Comparison of ENCODE assay signal across 22 mouse cellular contexts in the genomic region with DNA sequence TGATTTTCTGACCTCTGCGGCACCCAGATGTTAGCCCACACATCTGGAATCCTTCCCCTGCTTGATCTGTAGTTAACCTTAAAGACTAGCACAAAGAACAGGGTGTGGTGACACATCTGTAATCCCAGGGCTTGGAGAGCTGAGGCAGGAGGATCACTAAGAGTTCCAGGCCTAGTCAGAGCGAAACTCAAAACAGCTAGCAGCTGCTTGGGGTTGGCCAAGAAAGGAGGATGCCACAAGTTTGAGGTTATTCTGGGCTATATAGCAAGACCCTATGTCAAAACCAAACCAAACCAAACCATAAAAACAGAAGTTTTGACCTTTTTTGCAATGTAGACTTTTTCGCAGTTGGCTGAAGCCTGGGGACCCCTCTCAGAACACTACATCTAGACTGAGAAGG. TPM values are rescaled to one million over a fixed set of nuclear protein-coding genes. Genes with fewer than 3 reads are reported as not detected.
DNase-seq lines count a peak whose midpoint lies in the region; TF ChIP-seq lines count a peak whose summit lies in the region.
"Had no signal": no experiment of that assay in that cellular context is flagged by ENCODE, and none has a peak within 500 bp of the region (broad histone marks: within the 10 kb centered on the region; RNA-seq: fewer than 3 reads in every experiment).

No protein-coding gene starts in this region.

- in situ Hi-C loops in CH12.LX (cut with MboI; ENCODE audit: low pct_ligation_motif_present, low pct_unique_long_range_greater_than_20kb, low sequenced_read_pairs) = no loop called here

- H3K4me1 ChIP-seq in CH12.LX (ENCODE audit: control insufficient read depth in 1 of 2, insufficient read depth in 2 of 2) = peaks cover 20 to 49% of the 10 kb centered on the region in 2 experiments
- H3K4me1 ChIP-seq in hindbrain, embryonic 10.5 days (replicated peaks) = peaks cover 28% of the 10 kb centered on the region; the same call in 1 of the 2 replicates
- H3K4me1 ChIP-seq: forebrain, embryonic 12.5 days had no signal

- peak overlapping the region; percentile 61 for H3K27ac ChIP-seq in CH12.LX (ENCODE audit: insufficient read depth, low read depth)
- H3K27ac ChIP-seq in hindbrain, embryonic 10.5 days = no peak overlapping the region
- H3K27ac ChIP-seq: embryonic facial prominence, embryonic 10.5 days; hindbrain, embryonic 13.5 days had no signal

- WGBS in hindbrain, embryonic 10.5 days = 95% methylated on average over 3 of the region's 3 CpGs

- TF ChIP-seq POLR2A in CH12.LX (IDR thresholded peaks at IDR 0.05; ENCODE audit: low read depth, low read length) = no peak

- TF ChIP-seq EP300 in CH12.LX (IDR thresholded peaks at IDR 0.05; ENCODE audit: low read length) = peak; percentile 95

- DNase-seq in A20 (ENCODE audit: low read depth, low spot score) (peak; percentile 14), CH12.LX (ENCODE audit: extremely low read depth) (peak; percentile 82), R1 (ENCODE audit: low read depth, low spot score) (peak; percentile 10)
- no peak for DNase-seq in natural killer cell, adult 2 months (ENCODE audit: low spot score in 2 of 2)
- no peak for DNase-seq in ovary, postnatal 36 days (ENCODE audit: low spot score)
- DNase-seq in hindbrain, embryonic 10.5 days (ENCODE audit: low spot score) = no peak
- DNase-seq: adrenal gland, adult 8-10 months; adrenal gland, postnatal 25 days; cerebellum, adult 8-10 months; embryo, embryonic 11 days; gastrocnemius, postnatal 25 days; heart, adult 18-20 months; heart, postnatal 14 days had no signal

- H3K27me3 ChIP-seq in CH12.LX (replicated peaks) = no peaks in the 10 kb centered on the region
- H3K27me3 ChIP-seq in hindbrain, embryonic 10.5 days (ENCODE audit: insufficient read depth, poor library complexity, severe bottlenecking) = no peaks in the 10 kb centered on the region
- H3K27me3 ChIP-seq: embryonic facial prominence, embryonic 13.5 days; forebrain, embryonic 12.5 days; forebrain, embryonic 15.5 days; heart, embryonic 12.5 days; hindbrain, embryonic 13.5 days had no signal

- H3K9me3 ChIP-seq in CH12.LX (replicated peaks; ENCODE audit: low read length) = no peaks in the 10 kb centered on the region
- no peaks in the 10 kb centered on the region for H3K9me3 ChIP-seq in hindbrain, embryonic 10.5 days
- H3K9me3 ChIP-seq: embryonic facial prominence, embryonic 10.5 days; embryonic facial prominence, embryonic 13.5 days; forebrain, embryonic 12.5 days; forebrain, embryonic 15.5 days; heart, embryonic 12.5 days; hindbrain, embryonic 13.5 days had no signal

- no peaks in the 10 kb centered on the region for H3K36me3 ChIP-seq in CH12.LX (replicated peaks in 1 of 2; ENCODE audit: control insufficient read depth in 1 of 2, insufficient read depth in 1 of 2, low read length in 1 of 2)
- no peaks in the 10 kb centered on the region for H3K36me3 ChIP-seq in hindbrain, embryonic 10.5 days
- H3K36me3 ChIP-seq: embryonic facial prominence, embryonic 10.5 days; embryonic facial prominence, embryonic 13.5 days; forebrain, embryonic 12.5 days; forebrain, embryonic 15.5 days; heart, embryonic 12.5 days; hindbrain, embryonic 13.5 days had no signal

- peak overlapping the region; percentile 64 for H3K4me2 ChIP-seq in CH12.LX (ENCODE audit: insufficient read depth, low read depth, poor library complexity, severe bottlenecking)
- H3K4me2 ChIP-seq: embryonic facial prominence, embryonic 13.5 days; forebrain, embryonic 12.5 days; forebrain, embryonic 15.5 days; heart, embryonic 12.5 days; hindbrain, embryonic 13.5 days had no signal

- H3K9ac ChIP-seq in CH12.LX (ENCODE audit: insufficient read depth, low read depth) = no peak overlapping the region
- H3K9ac ChIP-seq: embryonic facial prominence, embryonic 13.5 days; forebrain, embryonic 12.5 days; forebrain, embryonic 15.5 days; heart, embryonic 12.5 days; hindbrain, embryonic 13.5 days had no signal

- dilution Hi-C loops in CH12.LX (cut with MboI; ENCODE audit: extremely low pct_ligation_motif_present, extremely low pct_unique_long_range_greater_than_20kb, low sequenced_read_pairs) = no loop called here

- no peak for TF ChIP-seq CTCF in CH12.LX (conservative IDR thresholded peaks at IDR 0.05 in 1 of 2, IDR thresholded peaks at IDR 0.05 in 1 of 2; ENCODE audit: low read depth in 2 of 2, low read length in 2 of 2)

- H3K4me3 ChIP-seq in CH12.LX (replicated peaks in 1 of 3; ENCODE audit: low read depth in 2 of 3, low read length in 2 of 3, poor library complexity in 1 of 3) = no peak overlapping the region
- H3K4me3 ChIP-seq in hindbrain, embryonic 10.5 days = no peak overlapping the region
- H3K4me3 ChIP-seq: embryonic facial prominence, embryonic 10.5 days; embryonic facial prominence, embryonic 13.5 days; erythroblast, embryonic 14.5 days; forebrain, embryonic 12.5 days; forebrain, embryonic 15.5 days; heart, embryonic 12.5 days; hindbrain, embryonic 13.5 days had no signal

- TF ChIP-seq RAD21 in CH12.LX (IDR thresholded peaks at IDR 0.05; ENCODE audit: low read depth, low read length) = no peak

- no peaks in the 10 kb centered on the region for H3K79me2 ChIP-seq in CH12.LX (replicated peaks; ENCODE audit: control insufficient read depth, extremely low read depth, insufficient read depth, poor library complexity, severe bottlenecking)

TF ChIP-seq in CH12.LX, 34 proteins besides CTCF, POLR2A, EP300 and RAD21:
- TF ChIP-seq TCF12 (IDR thresholded peaks at IDR 0.05; ENCODE audit: low read depth, low read length) (peak; percentile 88), ZKSCAN1 (IDR thresholded peaks at IDR 0.05; ENCODE audit: borderline replicate concordance, low read depth, low read length) (no peak), RCOR1 (conservative IDR thresholded peaks at IDR 0.05; ENCODE audit: low read depth, low read length) (peak; percentile 85), E2F4 (IDR thresholded peaks at IDR 0.05; ENCODE audit: insufficient replicate concordance, low read depth, low read length) (no peak), GABPA (IDR thresholded peaks at IDR 0.05; ENCODE audit: insufficient replicate concordance, low read depth, low read length) (no peak), MAZ (IDR thresholded peaks at IDR 0.05; ENCODE audit: low read depth, low read length) (no peak), IRF4 (IDR thresholded peaks at IDR 0.05; ENCODE audit: low read depth, low read length) (peak; percentile 96), MAFK (IDR thresholded peaks at IDR 0.05; ENCODE audit: insufficient replicate concordance, low read length) (peak; percentile 89), USF1 (IDR thresholded peaks at IDR 0.05; ENCODE audit: low read depth, low read length) (no peak), JUND (conservative IDR thresholded peaks at IDR 0.05; ENCODE audit: low read depth, low read length) (peak; percentile 88), HCFC1 (IDR thresholded peaks at IDR 0.05; ENCODE audit: low read depth, low read length) (no peak), MYC (IDR thresholded peaks at IDR 0.05; ENCODE audit: low read depth, low read length) (0 out of 2 replicates have a peak, but pooled peaks have one; percentile 18), NRF1 (IDR thresholded peaks at IDR 0.05; ENCODE audit: low read depth, low read length) (no peak), BHLHE40 (IDR thresholded peaks at IDR 0.05; ENCODE audit: low read depth, low read length) (peak; percentile 78), KAT2A (IDR thresholded peaks at IDR 0.05; ENCODE audit: insufficient replicate concordance, low read length) (no peak), ZNF384 (IDR thresholded peaks at IDR 0.05; ENCODE audit: low read depth, low read length) (no peak), SIN3A (IDR thresholded peaks at IDR 0.05; ENCODE audit: low read length) (no peak), SMC3 (IDR thresholded peaks at IDR 0.05; ENCODE audit: low read depth, low read length) (no peak), MAX (IDR thresholded peaks at IDR 0.05; ENCODE audit: low read length) (no peak), NELFE (IDR thresholded peaks at IDR 0.05; ENCODE audit: low read depth, low read length) (no peak), JUN (IDR thresholded peaks at IDR 0.05; ENCODE audit: insufficient read depth, low read depth, low read length) (peak; percentile 80), MXI1 (IDR thresholded peaks at IDR 0.05; ENCODE audit: low read depth, low read length) (no peak), ELF1 (IDR thresholded peaks at IDR 0.05; ENCODE audit: low read depth, low read length) (no peak), UBTF (IDR thresholded peaks at IDR 0.05; ENCODE audit: low read depth, low read length) (no peak), ZMIZ1 (IDR thresholded peaks at IDR 0.05; ENCODE audit: low read depth, low read length) (no peak), MEF2A (IDR thresholded peaks at IDR 0.05; ENCODE audit: borderline replicate concordance, low read depth, low read length) (peak; percentile 94), ZC3H11A (IDR thresholded peaks at IDR 0.05; ENCODE audit: low read depth, low read length) (no peak), CHD1 (IDR thresholded peaks at IDR 0.05; ENCODE audit: low read depth, low read length) (no peak), POLR2AphosphoS2 (IDR thresholded peaks at IDR 0.05; ENCODE audit: low read depth, low read length) (no peak), CHD2 (IDR thresholded peaks at IDR 0.05; ENCODE audit: low read length) (peak; percentile 58), ETS1 (conservative IDR thresholded peaks at IDR 0.05; ENCODE audit: low read depth, low read length) (peak; percentile 91), PAX5 (IDR thresholded peaks at IDR 0.05; ENCODE audit: low read length) (no peak), USF2 (conservative IDR thresholded peaks at IDR 0.05; ENCODE audit: low read depth, low read length) (no peak), TBP (conservative IDR thresholded peaks at IDR 0.05; ENCODE audit: low read depth, low read length) (no peak)

RNA-seq across cellular contexts. Expression of gene Dkk3, which starts 28.2 kb away (rescaled TPM):
- 0.38 and 0.59 TPM in 2 replicates for total RNA-seq in CH12.LX (2012; rRNA removed)
- 0.55 and 0.62 TPM in 2 replicates for total RNA-seq in CH12.LX (2014; rRNA removed)
- 0.48 and 0.54 TPM in 2 replicates for polyA plus RNA-seq in CH12.LX (2012; ENCODE audit: insufficient read length, low read depth)
- 7.3 and 9.0 TPM in 2 replicates for polyA plus RNA-seq in hindbrain, embryonic 10.5 days (2016; fragmentation: Nextera tagmentation; extraction: Ambion mirVana)
- total RNA-seq: hematopoietic stem cell, adult 5-6 weeks; MEL had no signal
- polyA plus RNA-seq: erythroblast, embryonic 14.5 days had no signal

Comparison
In these comparisons a context has a peak if more than half of its experiments do, and no peak if none do; other contexts are left out.
1. DNase-seq: peak in A20 (single experiment), CH12.LX (single experiment) and R1 (single experiment); none in natural killer cell, adult 2 months (0 of 2), ovary, postnatal 36 days (single experiment) and hindbrain, embryonic 10.5 days (single experiment).